Mouse (Mus musculus): Measurements from ENCODE around the gene Cib2. TPM values are rescaled to one million over a fixed set of nuclear protein-coding genes. Genes with fewer than 3 reads are reported as not detected.

The Cib2 gene
- total and polyA plus RNA-seq, 3 experiments = 7.3 to 9.0 TPM; not detected in 1

- Histone ChIP-seq H3K27me3 (ENCODE audit: control insufficient read depth in 1 of 2, insufficient read depth in 2 of 2, low read length in 2 of 2) (no peaks in the 10 kb centered on the region), H3K36me3 (ENCODE audit: control insufficient read depth in 1 of 2, insufficient read depth in 2 of 2, low read length in 2 of 2) (peaks cover 0 to 34% of the 10 kb centered on the region in 2 experiments; a peak in 2 of 4 replicates), H3K27ac (ENCODE audit: control insufficient read depth, low read depth, low read length) (peak overlapping the region; percentile 98), H3K4me1 (ENCODE audit: control insufficient read depth in 1 of 2, insufficient read depth in 2 of 2, low read length in 2 of 2) (peaks cover 9 to 25% of the 10 kb centered on the region in 2 experiments; a peak in 3 of 4 replicates), H3K79me2 (ENCODE audit: control insufficient read depth, insufficient read depth, low read length, poor library complexity) (peaks cover 24% of the 10 kb centered on the region), H3K9ac (ENCODE audit: control insufficient read depth, low read depth, low read length, poor library complexity, severe bottlenecking) (peak overlapping the region; percentile 44), H3K9me3 (replicated peaks; ENCODE audit: insufficient read depth, low read length) (no peaks in the 10 kb centered on the region), H3K4me3 (ENCODE audit: control insufficient read depth in 1 of 2, insufficient read depth in 1 of 2, low read depth in 2 of 2, low read length in 2 of 2) (no peak overlapping the region)
- no peak for TF ChIP-seq E2F4 (IDR thresholded peaks at IDR 0.05; ENCODE audit: borderline replicate concordance, low read depth, low read length)
- TF ChIP-seq ZKSCAN1 (IDR thresholded peaks at IDR 0.05; ENCODE audit: low read depth, low read length) = no peak
- TF ChIP-seq USF2 (IDR thresholded peaks at IDR 0.05; ENCODE audit: borderline replicate concordance in 1 of 2, insufficient read depth in 1 of 2, low read depth in 1 of 2, low read length in 2 of 2) = no peak
- peak; percentile 85 for TF ChIP-seq ZNF384 (IDR thresholded peaks at IDR 0.05; ENCODE audit: low read depth, low read length)
- peak; percentile 91 for TF ChIP-seq RCOR1 (IDR thresholded peaks at IDR 0.05; ENCODE audit: low read depth, low read length)
- no peak for TF ChIP-seq NRF1 (IDR thresholded peaks at IDR 0.05; ENCODE audit: insufficient read depth, low read depth, low read length, poor library complexity, severe bottlenecking)
- peak; percentile 55 for TF ChIP-seq HCFC1 (IDR thresholded peaks at IDR 0.05; ENCODE audit: low read depth, low read length)
- peak; percentile 98 to 99 for TF ChIP-seq EP300 (IDR thresholded peaks at IDR 0.05; ENCODE audit: low read depth in 1 of 2, low read length in 2 of 2)
- TF ChIP-seq GABPA (IDR thresholded peaks at IDR 0.05; ENCODE audit: low read depth, low read length) = no peak
- TF ChIP-seq MXI1 (IDR thresholded peaks at IDR 0.05; ENCODE audit: low read depth, low read length) = peak; percentile 37; the same call in 1 of the 2 replicates
- no peak for TF ChIP-seq TBP (IDR thresholded peaks at IDR 0.05; ENCODE audit: low read depth, low read length)
- TF ChIP-seq SIN3A (IDR thresholded peaks at IDR 0.05; ENCODE audit: low read length) = peak; percentile 89
- peak; percentile 8; the same call in 1 of the 2 replicates for TF ChIP-seq ELF1 (IDR thresholded peaks at IDR 0.05; ENCODE audit: low read depth, low read length)
- no peak; the same call in 1 of the 2 replicates for TF ChIP-seq KAT2A (conservative IDR thresholded peaks at IDR 0.05; ENCODE audit: low read depth, low read length)
- peak; percentile 97 for TF ChIP-seq GATA1 (IDR thresholded peaks at IDR 0.05; ENCODE audit: low read depth, low read length)
- TF ChIP-seq MYB (IDR thresholded peaks at IDR 0.05; ENCODE audit: low read depth, low read length) = peak; percentile 100
- TF ChIP-seq MAX (IDR thresholded peaks at IDR 0.05; ENCODE audit: low read length) = no peak
- peak; percentile 70 for TF ChIP-seq TAL1 (IDR thresholded peaks at IDR 0.05; ENCODE audit: low read length)
- peak; percentile 98 for TF ChIP-seq TCF12 (IDR thresholded peaks at IDR 0.05; ENCODE audit: low read depth, low read length)
- TF ChIP-seq ZMIZ1 (IDR thresholded peaks at IDR 0.05; ENCODE audit: low read depth, low read length) = no peak
- no peak for TF ChIP-seq ZC3H11A (IDR thresholded peaks at IDR 0.05; ENCODE audit: low read depth, low read length)
- TF ChIP-seq NELFE (IDR thresholded peaks at IDR 0.05; ENCODE audit: low read depth, low read length) = no peak; the same call in 1 of the 2 replicates
- TF ChIP-seq POLR2AphosphoS2 (IDR thresholded peaks at IDR 0.05; ENCODE audit: low read length) = no peak
- TF ChIP-seq SMC3 (IDR thresholded peaks at IDR 0.05; ENCODE audit: low read depth, low read length) = no peak
- peak; percentile 61; the same call in 1 of the 2 replicates for TF ChIP-seq BHLHE40 (IDR thresholded peaks at IDR 0.05; ENCODE audit: borderline replicate concordance, low read depth, low read length)
- peak; percentile 55; the same call in 1 of the 2 replicates for TF ChIP-seq JUND (IDR thresholded peaks at IDR 0.05; ENCODE audit: low read depth, low read length)
- 0 out of 2 replicates have a peak, but pooled peaks have one; percentile 13 for TF ChIP-seq MYC (IDR thresholded peaks at IDR 0.05; ENCODE audit: low read depth, low read length)
- no peak for TF ChIP-seq MAZ (IDR thresholded peaks at IDR 0.05; ENCODE audit: low read depth, low read length)
- TF ChIP-seq ETS1 (IDR thresholded peaks at IDR 0.05; ENCODE audit: low read depth, low read length) = peak; percentile 96
- TF ChIP-seq POLR2AphosphoS5 (IDR thresholded peaks at IDR 0.05; ENCODE audit: borderline replicate concordance, low read depth, low read length) = no peak
- peak; percentile 88 for DNase-seq (ENCODE audit: low read depth, low spot score)
Measured at GRCm38 (mm10) chr9:54583712-54584111, 23.7 kb upstream of the Cib2 start.

All from MEL (cell line).